Mouse (Mus musculus) MEL (cell line): ENCODE measurements around the gene Tmem91. TPM values are rescaled to one million over a fixed set of nuclear protein-coding genes. Genes with fewer than 3 reads are reported as not detected.

Source experiments
- DNase-seq: peaks from one replicate; pipeline ENCODE4 v3.0.0; 2011; ENCODE audit warnings: low read depth, low spot score
- H3K27ac ChIP-seq: 2 replicates; pipeline ENCODE4 v1.5.1; 2012; ENCODE audit warnings: low read depth, mild to moderate bottlenecking, control low read depth, low read length, moderate library complexity; ENCODE audit not compliant: control insufficient read depth
- H3K27me3 ChIP-seq, 2 experiments: fragments of 150-350 bp in 1 of 2; sonication (generic) in 1 of 2; 2 replicates each; pipeline ENCODE4 v1.6.1; 2012; ENCODE audit warnings: low read length in 2 of 2, mild to moderate bottlenecking in 2 of 2, improper control_type of control experiment in 1 of 2, moderate library complexity in 1 of 2; ENCODE audit not compliant: insufficient read depth in 2 of 2, control insufficient read depth in 1 of 2
- H3K36me3 ChIP-seq, 2 experiments: 2 replicates each; pipeline ENCODE4 v1.6.1; 2012 to 2014; ENCODE audit warnings: low read length in 2 of 2, improper control_type of control experiment in 1 of 2, inconsistent platforms in 1 of 2, mild to moderate bottlenecking in 1 of 2; ENCODE audit not compliant: insufficient read depth in 2 of 2, control insufficient read depth in 1 of 2
- H3K4me1 ChIP-seq, 2 experiments: fragments of 150-350 bp in 1 of 2; sonication (generic) in 1 of 2; 2 replicates each; pipeline ENCODE4 v1.6.1; 2012; ENCODE audit warnings: low read length in 2 of 2, improper control_type of control experiment in 1 of 2, mild to moderate bottlenecking in 1 of 2; ENCODE audit not compliant: insufficient read depth in 2 of 2, control insufficient read depth in 1 of 2
- H3K4me3 ChIP-seq, 2 experiments: fragments of 150-350 bp in 1 of 2; sonication (generic) in 1 of 2; 2 replicates each; pipeline ENCODE4 v1.5.1; 2012; ENCODE audit warnings: low read depth in 2 of 2, low read length in 2 of 2, mild to moderate bottlenecking in 2 of 2, moderate library complexity in 2 of 2, control low read depth in 1 of 2, improper control_type of control experiment in 1 of 2; ENCODE audit not compliant: control insufficient read depth in 1 of 2, insufficient read depth in 1 of 2
- H3K79me2 ChIP-seq: 2 replicates; pipeline ENCODE4 v1.6.1; 2012; ENCODE audit warnings: mild to moderate bottlenecking, low read length, moderate library complexity; ENCODE audit not compliant: control insufficient read depth, poor library complexity, insufficient read depth
- H3K9ac ChIP-seq: 2 replicates; pipeline ENCODE4 v1.6.1; 2012; ENCODE audit warnings: low read depth, mild to moderate bottlenecking, control low read depth, low read length, moderate library complexity; ENCODE audit not compliant: control insufficient read depth, poor library complexity, severe bottlenecking
- H3K9me3 ChIP-seq: fragments of 150-350 bp; sonication (generic); replicated peaks from 2 replicates; pipeline ENCODE4 v1.6.1; 2012; ENCODE audit warnings: mild to moderate bottlenecking, low read length, improper control_type of control experiment, moderate library complexity; ENCODE audit not compliant: insufficient read depth
- BHLHE40 ChIP-seq: IDR thresholded peaks from 2 replicates; pipeline ENCODE4 v1.6.1; 2012; ENCODE audit warnings: low read depth, mild to moderate bottlenecking, inconsistent platforms, low read length, improper control_type of control experiment, borderline replicate concordance
- CHD2 ChIP-seq: IDR thresholded peaks from 2 replicates; pipeline ENCODE4 v1.6.1; 2011; ENCODE audit warnings: low read length, improper control_type of control experiment
- CTCF ChIP-seq, 3 experiments: IDR thresholded peaks in 2 of 3; conservative IDR thresholded peaks in 1 of 3; 2 replicates each; pipeline ENCODE4 v1.5.1; 2011 to 2012; ENCODE audit warnings: low read length in 3 of 3, low read depth in 2 of 3, mild to moderate bottlenecking in 2 of 3, improper control_type of control experiment in 1 of 3, inconsistent platforms in 1 of 3, mixed read lengths in 1 of 3, moderate library complexity in 1 of 3; ENCODE audit not compliant: control insufficient read depth in 1 of 3, insufficient read depth in 1 of 3, poor library complexity in 1 of 3, severe bottlenecking in 1 of 3
- E2F4 ChIP-seq: IDR thresholded peaks from 2 replicates; pipeline ENCODE4 v1.6.1; 2011; ENCODE audit warnings: low read depth, low read length, improper control_type of control experiment, borderline replicate concordance
- ELF1 ChIP-seq: IDR thresholded peaks from 2 replicates; pipeline ENCODE4 v1.6.1; 2014; ENCODE audit warnings: low read depth, mild to moderate bottlenecking, inconsistent platforms, low read length, improper control_type of control experiment, moderate library complexity
- KAT2A ChIP-seq: conservative IDR thresholded peaks from 2 replicates; pipeline ENCODE4 v1.6.1; 2012; ENCODE audit warnings: low read depth, low read length, improper control_type of control experiment, inconsistent platforms
- MAFK ChIP-seq: IDR thresholded peaks from 2 replicates; pipeline ENCODE4 v1.6.1; 2011; ENCODE audit warnings: low read depth, mild to moderate bottlenecking, low read length, improper control_type of control experiment, borderline replicate concordance
- MAX ChIP-seq: IDR thresholded peaks from 2 replicates; pipeline ENCODE4 v1.6.1; 2011; ENCODE audit warnings: low read length, improper control_type of control experiment
- MAZ ChIP-seq: IDR thresholded peaks from 2 replicates; pipeline ENCODE4 v1.6.1; 2012; ENCODE audit warnings: low read depth, mild to moderate bottlenecking, inconsistent platforms, low read length, improper control_type of control experiment
- MXI1 ChIP-seq: IDR thresholded peaks from 2 replicates; pipeline ENCODE4 v1.6.1; 2011; ENCODE audit warnings: mild to moderate bottlenecking, low read depth, low read length, improper control_type of control experiment
- NELFE ChIP-seq: IDR thresholded peaks from 2 replicates; pipeline ENCODE4 v1.6.1; 2011; ENCODE audit warnings: low read depth, low read length, improper control_type of control experiment
- NRF1 ChIP-seq: IDR thresholded peaks from 2 replicates; pipeline ENCODE4 v1.6.1; 2014; ENCODE audit warnings: low read depth, mild to moderate bottlenecking, inconsistent platforms, low read length, improper control_type of control experiment, moderate library complexity; ENCODE audit not compliant: poor library complexity, insufficient read depth, severe bottlenecking
- POLR2AphosphoS2 ChIP-seq: IDR thresholded peaks from 2 replicates; pipeline ENCODE4 v1.6.1; 2011; ENCODE audit warnings: low read length, improper control_type of control experiment
- SIN3A ChIP-seq: IDR thresholded peaks from 2 replicates; pipeline ENCODE4 v1.6.1; 2012; ENCODE audit warnings: low read length, improper control_type of control experiment, inconsistent platforms
- SMC3 ChIP-seq: IDR thresholded peaks from 2 replicates; pipeline ENCODE4 v1.6.1; 2011; ENCODE audit warnings: low read depth, low read length, improper control_type of control experiment
- TAL1 ChIP-seq: IDR thresholded peaks from 2 replicates; pipeline ENCODE4 v1.6.1; 2012; ENCODE audit warnings: mild to moderate bottlenecking, inconsistent platforms, low read length, moderate library complexity, mixed read lengths
- TCF12 ChIP-seq: IDR thresholded peaks from 2 replicates; pipeline ENCODE4 v1.6.1; 2014; ENCODE audit warnings: low read depth, mild to moderate bottlenecking, inconsistent platforms, low read length, improper control_type of control experiment, moderate library complexity
- UBTF ChIP-seq: IDR thresholded peaks from 2 replicates; pipeline ENCODE4 v1.6.1; 2012; ENCODE audit warnings: low read depth, mild to moderate bottlenecking, inconsistent platforms, low read length, improper control_type of control experiment, moderate library complexity, borderline replicate concordance; ENCODE audit not compliant: insufficient read depth
- USF1 ChIP-seq: IDR thresholded peaks from 2 replicates; pipeline ENCODE4 v1.6.1; 2014; ENCODE audit warnings: low read depth, mild to moderate bottlenecking, inconsistent platforms, low read length, improper control_type of control experiment, moderate library complexity
- ZMIZ1 ChIP-seq: IDR thresholded peaks from 2 replicates; pipeline ENCODE4 v1.6.1; 2012; ENCODE audit warnings: low read depth, mild to moderate bottlenecking, inconsistent platforms, low read length, improper control_type of control experiment, moderate library complexity
- ZNF384 ChIP-seq: IDR thresholded peaks from 2 replicates; pipeline ENCODE4 v1.6.1; 2012; ENCODE audit warnings: low read depth, mild to moderate bottlenecking, inconsistent platforms, low read length, improper control_type of control experiment
- polyA plus RNA-seq, 2 experiments: library from polyadenylated mRNA; stranded (reverse) in 1 of 2; unstranded in 1 of 2; fragments of >175 nt in 1 of 2; fragments of >200 nt in 1 of 2; gene quantifications; 2 replicates each; pipeline versions ENCODE4 v1.2.1 to v1.2.4; 2012; ENCODE audit warnings: low replicate concordance in 2 of 2, low read depth in 1 of 2; ENCODE audit not compliant: insufficient read length in 2 of 2, insufficient read depth in 1 of 2, missing spikeins in 1 of 2
- total RNA-seq: library from RNA; depleted of rRNA; stranded (reverse); fragments of 300-350 nt; gene quantifications from 2 replicates; pipeline ENCODE4 v1.2.3, GENCODE M21; 2012

Tmem91 gene
- total and polyA plus RNA-seq, 3 experiments: 0.89 to 3.3 TPM; not detected in 1

DNA sequence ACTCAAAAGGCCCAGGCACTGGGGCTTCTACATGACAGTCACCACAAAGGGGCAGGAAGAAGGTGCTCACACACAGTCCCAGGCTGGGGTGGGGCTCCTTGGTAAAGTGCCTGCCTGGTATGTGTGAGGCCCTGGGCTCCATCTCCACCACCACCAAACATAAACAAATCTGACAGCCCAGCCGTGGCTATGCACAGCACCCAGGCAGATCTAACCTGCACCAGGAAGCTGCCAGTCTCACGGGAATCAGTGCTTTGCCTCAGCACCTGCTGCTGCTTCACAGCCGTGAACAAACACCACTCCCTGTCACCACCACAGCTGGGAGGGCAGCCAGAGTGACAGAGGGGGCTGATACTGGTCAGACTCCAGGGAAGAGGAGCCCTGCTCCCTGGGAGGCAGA is 38.6 kb downstream of the Tmem91 start:
- no peak for DNase-seq

DNA sequence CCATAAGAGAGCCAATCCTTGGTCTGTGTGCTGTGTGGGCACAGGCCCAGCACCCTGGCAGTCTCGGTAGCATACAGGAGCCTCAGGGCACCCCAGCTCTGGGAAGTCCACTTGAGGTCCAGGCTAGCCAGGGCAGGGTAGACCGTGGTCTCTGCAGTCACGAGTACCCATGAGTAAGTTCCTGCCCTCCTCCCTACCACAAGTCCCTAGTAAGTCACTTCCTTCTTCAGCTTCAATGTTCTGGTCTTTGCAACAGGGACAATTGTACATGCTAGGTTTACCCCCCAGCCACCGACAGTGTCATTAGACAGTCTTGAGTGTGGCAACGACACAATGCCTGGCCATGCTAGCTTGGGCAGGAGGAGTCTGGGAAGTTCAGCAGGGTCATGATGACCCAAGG is 42.3 kb downstream of the Tmem91 start:
- H3K9me3 ChIP-seq: no peaks in the 10 kb centered on the region
- DNase-seq: no peak
- TF ChIP-seq USF1 (no peak), POLR2AphosphoS2 (no peak), MAFK (no peak)
- no peak overlapping the region for H3K4me3 ChIP-seq
- no peak overlapping the region for H3K27ac ChIP-seq
- H3K9ac ChIP-seq: no peak overlapping the region
- no peaks in the 10 kb centered on the region; the same call in 1 of the 2 replicates for H3K79me2 ChIP-seq
- peaks cover 0 to 7% of the 10 kb centered on the region in 2 experiments; a peak in 3 of 4 replicates for H3K4me1 ChIP-seq
- no peaks in the 10 kb centered on the region for H3K27me3 ChIP-seq
- H3K36me3 ChIP-seq: no peaks in the 10 kb centered on the region

More for the DNA sequence above, 38.6 kb downstream of the Tmem91 start:
- no peak overlapping the region for H3K9ac ChIP-seq
- H3K27ac ChIP-seq: no peak overlapping the region
- TF ChIP-seq ZMIZ1: no peak
- no peak for TF ChIP-seq KAT2A
- TF ChIP-seq UBTF: no peak
- TF ChIP-seq SIN3A: no peak
- no peak for TF ChIP-seq MAFK
- no peak for TF ChIP-seq MAZ
- no peak for TF ChIP-seq POLR2AphosphoS2
- no peak for TF ChIP-seq E2F4
- TF ChIP-seq MAX: no peak
- TF ChIP-seq SMC3: no peak
- TF ChIP-seq USF1: no peak
- no peak for TF ChIP-seq ZNF384
- no peak for TF ChIP-seq CTCF (IDR thresholded peaks at IDR 0.05 in 2 of 3, conservative IDR thresholded peaks at IDR 0.05 in 1 of 3; ENCODE audit: control insufficient read depth in 1 of 3, insufficient read depth in 1 of 3, low read depth in 2 of 3, low read length in 3 of 3, poor library complexity in 1 of 3, severe bottlenecking in 1 of 3)
- no peak for TF ChIP-seq ELF1
- no peak for TF ChIP-seq CHD2
- TF ChIP-seq TAL1: no peak
- H3K27me3 ChIP-seq: no peaks in the 10 kb centered on the region
- H3K36me3 ChIP-seq: no peaks in the 10 kb centered on the region
- H3K4me3 ChIP-seq: no peak overlapping the region
- H3K4me1 ChIP-seq: no peaks in the 10 kb centered on the region
- no peaks in the 10 kb centered on the region for H3K79me2 ChIP-seq
- no peaks in the 10 kb centered on the region for H3K9me3 ChIP-seq

DNA sequence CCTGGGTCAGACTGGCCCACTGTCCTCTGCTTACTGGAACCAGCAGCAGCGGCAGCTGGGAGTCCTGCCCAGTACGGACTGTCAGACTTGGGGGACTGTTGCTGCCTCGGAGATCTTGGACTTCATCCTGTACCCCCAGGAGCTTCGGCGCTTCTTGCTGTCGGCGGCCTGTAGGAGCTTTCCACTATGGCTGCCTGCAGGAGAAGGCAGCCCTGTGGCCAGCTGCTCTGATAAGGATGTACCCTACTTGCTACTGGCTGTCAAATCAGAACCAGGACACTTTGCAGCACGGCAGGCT is 46.7 kb downstream of the Tmem91 start:
- no peak for TF ChIP-seq MXI1
- TF ChIP-seq CTCF (IDR thresholded peaks at IDR 0.05 in 2 of 3, conservative IDR thresholded peaks at IDR 0.05 in 1 of 3; ENCODE audit: control insufficient read depth in 1 of 3, insufficient read depth in 1 of 3, low read depth in 2 of 3, low read length in 3 of 3, poor library complexity in 1 of 3, severe bottlenecking in 1 of 3): no peak
- no peak for TF ChIP-seq BHLHE40
- TF ChIP-seq NELFE: no peak
- no peak for TF ChIP-seq NRF1
- no peak for TF ChIP-seq TCF12
- TF ChIP-seq ELF1: no peak
- Histone ChIP-seq H3K36me3 (0 out of 4 replicates have a peak, but pooled peaks cover 0 to 2% of the 10 kb centered on the region in 2 experiments), H3K27ac (no peak overlapping the region), H3K79me2 (no peaks in the 10 kb centered on the region; the same call in 1 of the 2 replicates), H3K9me3 (no peaks in the 10 kb centered on the region), H3K9ac (no peak overlapping the region), H3K27me3 (no peaks in the 10 kb centered on the region), H3K4me1 (peaks cover 0 to 14% of the 10 kb centered on the region in 2 experiments; a peak in 3 of 4 replicates), H3K4me3 (no peak overlapping the region)
- no peak for DNase-seq
